Mouse (Mus musculus) heart, postnatal 0 days (tissue): ENCODE measurements around the gene Gm6370. TPM values are rescaled to one million over a fixed set of nuclear protein-coding genes. Genes with fewer than 3 reads are reported as not detected.
"Not testable (repeated sequence)": the region's sequence is repeated elsewhere in the genome, so short reads cannot be mapped to it uniquely, and the experiment has no call there.

Experiments used
- ATAC-seq: fragments of 200-750 bp; cut with Nextera tagmentation; 2 replicates; pipeline ENCODE4 v1.8.0; 2017; ENCODE audit warnings: low read depth, moderate number of reproducible peaks, moderate library complexity; ENCODE audit not compliant: insufficient read depth
- DNase-seq: peaks from one replicate; pipeline ENCODE4 v3.0.0-alpha.2; 2016; ENCODE audit warnings: low spot score
- H3K27ac ChIP-seq: fragments of 300-500 bp; sonication (generic); 2 replicates; pipeline ENCODE4 v1.5.1; 2014; ENCODE audit warnings: low read depth, mild to moderate bottlenecking
- H3K27me3 ChIP-seq: fragments of 300-500 bp; sonication (generic); 2 replicates; pipeline ENCODE4 v1.6.1; 2014; ENCODE audit warnings: low read length, mixed read lengths; ENCODE audit not compliant: control insufficient read depth, insufficient read depth
- H3K36me3 ChIP-seq: fragments of 300-500 bp; sonication (generic); replicated peaks from 2 replicates; pipeline ENCODE4 v1.6.1; 2014; ENCODE audit warnings: low read length, mixed read lengths; ENCODE audit not compliant: control insufficient read depth, insufficient read depth
- H3K4me1 ChIP-seq: fragments of 300-500 bp; sonication (generic); 2 replicates; pipeline ENCODE4 v1.6.1; 2014; ENCODE audit warnings: antibody characterized with exemption; ENCODE audit not compliant: control insufficient read depth, insufficient read depth
- H3K4me2 ChIP-seq: fragments of 300-500 bp; sonication (generic); 2 replicates; pipeline ENCODE4 v1.6.1; 2014; ENCODE audit warnings: low read depth, mild to moderate bottlenecking, low read length, moderate library complexity
- H3K4me3 ChIP-seq: fragments of 300-500 bp; sonication (generic); 2 replicates; pipeline ENCODE4 v1.5.1; 2014; ENCODE audit warnings: low read depth, low read length
- H3K9ac ChIP-seq: fragments of 300-500 bp; sonication (generic); replicated peaks from 2 replicates; pipeline ENCODE4 v1.6.1; 2014; ENCODE audit warnings: low read depth, low read length, mixed read lengths
- H3K9me3 ChIP-seq: fragments of 300-500 bp; sonication (generic); replicated peaks from 2 replicates; pipeline ENCODE4 v1.6.1; 2016; ENCODE audit warnings: low read length; ENCODE audit not compliant: control insufficient read depth
- CTCF ChIP-seq: IDR thresholded peaks from 2 replicates; pipeline ENCODE4 v1.5.1; 2016; ENCODE audit warnings: antibody characterized with exemption, control low read depth, low read depth
- WGBS: fragments of 180-500 bp; shearing (Covaris S2); extraction: QIAGEN DNeasy Blood & Tissue Kit; methylation state at CpG from one replicate; pipeline ENCODE4 v1.1.7; 2014; 5-methylcytosine and 5-hydroxymethylcytosine counted together
- polyA plus RNA-seq: library from polyadenylated mRNA; unstranded; fragments of >200 nt; fragmentation: Nextera tagmentation; extraction: Ambion mirVana; gene quantifications from 2 replicates; pipeline ENCODE4 v1.2.1, GENCODE M21; 2015
- total RNA-seq: library from RNA; depleted of rRNA; stranded (reverse); fragments of >200 nt; gene quantifications from 2 replicates; pipeline ENCODE4 v1.2.3, GENCODE M21; 2014; ENCODE audit warnings: low replicate concordance; rRNA removed

Gm6370 gene
- total and polyA plus RNA-seq, 2 experiments from 2014 or later: not detected

GRCm38 (mm10) chr5:146488959-146489358 is 2.2 kb upstream of the Gm6370 start:
- H3K27ac ChIP-seq, H3K27me3 ChIP-seq, ATAC-seq, H3K4me2 ChIP-seq, H3K9me3 ChIP-seq, H3K9ac ChIP-seq, H3K4me3 ChIP-seq, H3K4me1 ChIP-seq, DNase-seq, H3K36me3 ChIP-seq: not testable (repeated sequence)
- WGBS: 6% methylated on average over 3 of the region's 4 CpGs
- peak; percentile 20; the same call in 1 of the 2 replicates for TF ChIP-seq CTCF

- DNase-seq, ATAC-seq, H3K9me3 ChIP-seq, H3K9ac ChIP-seq, H3K4me1 ChIP-seq, H3K27ac ChIP-seq, H3K4me2 ChIP-seq, H3K4me3 ChIP-seq, H3K27me3 ChIP-seq, H3K36me3 ChIP-seq: not testable (repeated sequence)
- no CpG with 5 or more reads among the region's 5 CpGs for WGBS
Measured at GRCm38 (mm10) chr5:146502099-146502498, 10.9 kb downstream of the Gm6370 start, which contains the start of gene 4930449I24Rik. 4930449I24Rik (plus strand) TSS chr5:146502399.

DNA sequence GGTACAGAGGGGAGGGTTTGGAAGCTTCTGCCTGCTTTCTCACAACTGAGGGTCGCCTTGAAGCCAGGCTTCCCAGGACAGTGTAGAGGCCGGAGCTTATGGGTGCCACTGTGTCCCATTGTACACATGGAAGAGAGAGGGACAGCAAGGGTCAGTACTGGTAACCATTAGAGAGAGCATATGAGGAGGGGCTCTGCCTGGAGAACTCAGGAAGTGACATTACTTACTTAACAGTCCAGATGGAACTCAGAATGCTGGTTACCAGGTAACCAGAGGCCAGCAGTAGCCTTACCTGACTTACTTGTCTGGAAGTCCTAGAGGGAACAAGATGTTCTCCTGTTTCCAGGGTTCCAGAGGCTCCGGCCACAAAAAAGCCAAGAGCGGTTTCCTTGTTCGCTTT is 22.7 kb downstream of the Gm6370 start, which contains the start of gene Gm3402:
TSS of gene Gm3402 (plus strand) at position 301 of the 400 bp plus-strand sequence.
- not testable (repeated sequence) for H3K4me3 ChIP-seq, H3K9ac ChIP-seq, H3K9me3 ChIP-seq, DNase-seq, H3K4me2 ChIP-seq, H3K4me1 ChIP-seq, H3K27ac ChIP-seq, H3K27me3 ChIP-seq, H3K36me3 ChIP-seq, ATAC-seq
- WGBS: no CpG with 5 or more reads among the region's 5 CpGs

DNA sequence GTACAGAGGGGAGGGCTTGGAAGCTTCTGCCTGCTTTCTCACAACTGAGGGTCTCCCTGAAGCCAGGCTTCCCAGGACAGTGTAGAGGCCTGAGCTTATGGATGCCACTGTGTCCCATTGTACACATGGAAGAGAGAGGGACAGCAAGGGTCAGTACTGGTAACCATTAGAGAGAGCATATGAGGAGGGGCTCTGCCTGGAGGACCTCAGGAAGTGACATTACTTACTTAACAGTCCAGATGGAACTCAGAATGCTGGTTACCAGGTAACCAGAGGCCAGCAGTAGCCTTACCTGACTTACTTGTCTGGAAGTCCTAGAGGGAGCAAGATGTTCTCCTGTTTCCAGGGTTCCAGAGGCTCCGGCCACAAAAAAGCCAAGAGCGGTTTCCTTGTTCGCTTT is 34.3 kb downstream of the Gm6370 start, which contains the start of gene Gm3404:
TSS of gene Gm3404 (plus strand) at position 301 of the 400 bp plus-strand sequence.
- WGBS: no CpG with 5 or more reads among the region's 3 CpGs
- DNase-seq, H3K27ac ChIP-seq: not testable (repeated sequence)

DNA sequence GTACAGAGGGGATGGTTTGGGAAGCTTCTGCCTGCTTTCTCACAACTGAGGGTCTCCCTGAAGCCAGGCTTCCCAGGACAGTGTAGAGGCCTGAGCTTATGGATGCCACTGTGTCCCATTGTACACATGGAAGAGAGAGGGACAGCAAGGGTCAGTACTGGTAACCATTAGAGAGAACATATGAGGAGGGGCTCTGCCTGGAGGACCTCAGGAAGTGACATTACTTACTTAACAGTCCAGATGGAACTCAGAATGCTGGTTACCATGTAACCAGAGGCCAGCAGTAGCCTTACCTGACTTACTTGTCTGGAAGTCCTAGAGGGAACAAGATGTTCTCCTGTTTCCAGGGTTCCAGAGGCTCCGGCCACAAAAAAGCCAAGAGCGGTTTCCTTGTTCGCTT is 46.2 kb downstream of the Gm6370 start, which contains the start of gene Gm3409:
TSS of gene Gm3409 (plus strand) at position 301 of the 400 bp plus-strand sequence.
- not testable (repeated sequence) for DNase-seq, H3K9me3 ChIP-seq, H3K4me3 ChIP-seq, H3K36me3 ChIP-seq, H3K4me2 ChIP-seq, H3K9ac ChIP-seq, H3K27ac ChIP-seq, ATAC-seq, H3K4me1 ChIP-seq, H3K27me3 ChIP-seq
- 79% methylated on average over 2 of the region's 3 CpGs for WGBS

More for the DNA sequence above, 34.3 kb downstream of the Gm6370 start, which contains the start of gene Gm3404:
- H3K9me3 ChIP-seq, H3K4me2 ChIP-seq, ATAC-seq, H3K4me1 ChIP-seq, H3K36me3 ChIP-seq, H3K9ac ChIP-seq, H3K27me3 ChIP-seq, H3K4me3 ChIP-seq: not testable (repeated sequence)

Other genes starting within 250 kb of the Gm6370 start
- 0.23 TPM in 1 of 2 replicates, not detected in the other for gene Wasf3, start 106.4 kb upstream of the Gm6370 start, total RNA-seq
- gene Wasf3, start 106.4 kb upstream of the Gm6370 start, polyA plus RNA-seq: 0.08 and 0.11 TPM in 2 replicates
- gene Gm6408, start 9.4 kb upstream of the Gm6370 start, total RNA-seq: not detected in 2 replicates
- gene Gm6408, start 9.4 kb upstream of the Gm6370 start, polyA plus RNA-seq: not detected in 2 replicates
- not detected in 2 replicates for gene 4930449I24Rik, start 11.0 kb downstream of the Gm6370 start, total RNA-seq
- gene 4930449I24Rik, start 11.0 kb downstream of the Gm6370 start, polyA plus RNA-seq: not detected in 2 replicates
- not detected in 2 replicates for gene Gm3402, start 22.8 kb downstream of the Gm6370 start, total RNA-seq
- not detected in 2 replicates for gene Gm3402, start 22.8 kb downstream of the Gm6370 start, polyA plus RNA-seq
- not detected in 2 replicates for gene Gm3404, start 34.4 kb downstream of the Gm6370 start, total RNA-seq
- gene Gm3404, start 34.4 kb downstream of the Gm6370 start, polyA plus RNA-seq: not detected in 2 replicates
- not detected in 2 replicates for gene Gm3409, start 46.3 kb downstream of the Gm6370 start, total RNA-seq
- gene Gm3409, start 46.3 kb downstream of the Gm6370 start, polyA plus RNA-seq: not detected in 2 replicates
- not detected in 2 replicates for gene Gm3415, start 64.8 kb downstream of the Gm6370 start, total RNA-seq
- not detected in 2 replicates for gene Gm3415, start 64.8 kb downstream of the Gm6370 start, polyA plus RNA-seq
- not detected in 2 replicates for gene Gpr12, start 93.9 kb downstream of the Gm6370 start, total RNA-seq
- gene Gpr12, start 93.9 kb downstream of the Gm6370 start, polyA plus RNA-seq: not detected in 2 replicates